Mouse (Mus musculus): ENCODE results near the gene Aatf. TPM values are rescaled to one million over a fixed set of nuclear protein-coding genes. Genes with fewer than 3 reads are reported as not detected.

Aatf gene
- polyA plus RNA-seq, 1 experiment: 16.6 TPM

GRCm38 (mm10) chr11:84383891-84384290 is 129.4 kb downstream of the Aatf start:
- no peak overlapping the region for H3K27ac ChIP-seq (ENCODE audit: control insufficient read depth, insufficient read depth, low read depth, low read length)
- TF ChIP-seq POLR2A (IDR thresholded peaks at IDR 0.05; ENCODE audit: control insufficient read depth, low read depth, low read length) (no peak), CTCF (IDR thresholded peaks at IDR 0.05; ENCODE audit: control insufficient read depth, insufficient read depth, insufficient replicate concordance, low read depth, low read length) (no peak)

GRCm38 (mm10) chr11:84382450-84382849 is 130.9 kb downstream of the Aatf start:
- Histone ChIP-seq H3K27ac (ENCODE audit: control insufficient read depth, insufficient read depth, low read depth, low read length) (no peak overlapping the region), H3K4me3 (ENCODE audit: control insufficient read depth, low read depth, low read length) (no peak overlapping the region), H3K4me1 (ENCODE audit: control insufficient read depth, insufficient read depth, low read length) (no peaks in the 10 kb centered on the region), H3K27me3 (ENCODE audit: control insufficient read depth, insufficient read depth, low read length) (no peaks in the 10 kb centered on the region), H3K36me3 (ENCODE audit: control insufficient read depth, insufficient read depth, low read length) (no peaks in the 10 kb centered on the region)
- TF ChIP-seq POLR2A (IDR thresholded peaks at IDR 0.05; ENCODE audit: control insufficient read depth, low read depth, low read length) (no peak), CTCF (IDR thresholded peaks at IDR 0.05; ENCODE audit: control insufficient read depth, insufficient read depth, insufficient replicate concordance, low read depth, low read length) (no peak)

More at GRCm38 (mm10) chr11:84383891-84384290, 129.4 kb downstream of the Aatf start:
- no peaks in the 10 kb centered on the region for H3K27me3 ChIP-seq (ENCODE audit: control insufficient read depth, insufficient read depth, low read length)
- no peaks in the 10 kb centered on the region for H3K4me1 ChIP-seq (ENCODE audit: control insufficient read depth, insufficient read depth, low read length)
- no peaks in the 10 kb centered on the region for H3K36me3 ChIP-seq (ENCODE audit: control insufficient read depth, insufficient read depth, low read length)
- H3K4me3 ChIP-seq (ENCODE audit: control insufficient read depth, low read depth, low read length): no peak overlapping the region

GRCm38 (mm10) chr11:84376510-84377365 is 136.6 kb downstream of the Aatf start:
- no peaks in the 10 kb centered on the region for H3K4me1 ChIP-seq (ENCODE audit: control insufficient read depth, insufficient read depth, low read length)
- H3K27me3 ChIP-seq (ENCODE audit: control insufficient read depth, insufficient read depth, low read length): no peaks in the 10 kb centered on the region
- H3K36me3 ChIP-seq (ENCODE audit: control insufficient read depth, insufficient read depth, low read length): no peaks in the 10 kb centered on the region; the same call in 1 of the 2 replicates
- no peak overlapping the region for H3K4me3 ChIP-seq (ENCODE audit: control insufficient read depth, low read depth, low read length)
- no peak overlapping the region for H3K27ac ChIP-seq (ENCODE audit: control insufficient read depth, insufficient read depth, low read depth, low read length)
- TF ChIP-seq CTCF (IDR thresholded peaks at IDR 0.05; ENCODE audit: control insufficient read depth, insufficient read depth, insufficient replicate concordance, low read depth, low read length) (no peak), POLR2A (IDR thresholded peaks at IDR 0.05; ENCODE audit: control insufficient read depth, low read depth, low read length) (no peak)

GRCm38 (mm10) chr11:84375951-84376496 is 137.3 kb downstream of the Aatf start:
- H3K36me3 ChIP-seq (ENCODE audit: control insufficient read depth, insufficient read depth, low read length): no peaks in the 10 kb centered on the region; the same call in 1 of the 2 replicates
- TF ChIP-seq POLR2A (IDR thresholded peaks at IDR 0.05; ENCODE audit: control insufficient read depth, low read depth, low read length): no peak
- no peak for TF ChIP-seq CTCF (IDR thresholded peaks at IDR 0.05; ENCODE audit: control insufficient read depth, insufficient read depth, insufficient replicate concordance, low read depth, low read length)
- no peak overlapping the region for H3K4me3 ChIP-seq (ENCODE audit: control insufficient read depth, low read depth, low read length)
- H3K27me3 ChIP-seq (ENCODE audit: control insufficient read depth, insufficient read depth, low read length): no peaks in the 10 kb centered on the region
- no peaks in the 10 kb centered on the region for H3K4me1 ChIP-seq (ENCODE audit: control insufficient read depth, insufficient read depth, low read length)
- no peak overlapping the region for H3K27ac ChIP-seq (ENCODE audit: control insufficient read depth, insufficient read depth, low read depth, low read length)

- no peak overlapping the region for H3K4me3 ChIP-seq (ENCODE audit: control insufficient read depth, low read depth, low read length)
- TF ChIP-seq POLR2A (IDR thresholded peaks at IDR 0.05; ENCODE audit: control insufficient read depth, low read depth, low read length): no peak
- TF ChIP-seq CTCF (IDR thresholded peaks at IDR 0.05; ENCODE audit: control insufficient read depth, insufficient read depth, insufficient replicate concordance, low read depth, low read length): no peak
- no peaks in the 10 kb centered on the region for H3K27me3 ChIP-seq (ENCODE audit: control insufficient read depth, insufficient read depth, low read length)
- H3K4me1 ChIP-seq (ENCODE audit: control insufficient read depth, insufficient read depth, low read length): no peaks in the 10 kb centered on the region
- H3K36me3 ChIP-seq (ENCODE audit: control insufficient read depth, insufficient read depth, low read length): no peaks in the 10 kb centered on the region; the same call in 1 of the 2 replicates
- H3K27ac ChIP-seq (ENCODE audit: control insufficient read depth, insufficient read depth, low read depth, low read length): no peak overlapping the region
Observed at GRCm38 (mm10) chr11:84373122-84373521, 140.2 kb downstream of the Aatf start.

Other genes starting within 250 kb of the Aatf start
- gene Lhx1, start 12.0 kb upstream of the Aatf start, polyA plus RNA-seq (2012; rRNA removed): 3.9 and 5.8 TPM in 2 replicates